Mouse (Mus musculus): ENCODE results near the gene Plekha5. TPM values are rescaled to one million over a fixed set of nuclear protein-coding genes. Genes with fewer than 3 reads are reported as not detected.

Plekha5 gene
- polyA plus RNA-seq, 1 experiment, result 56.6 TPM

DNA sequence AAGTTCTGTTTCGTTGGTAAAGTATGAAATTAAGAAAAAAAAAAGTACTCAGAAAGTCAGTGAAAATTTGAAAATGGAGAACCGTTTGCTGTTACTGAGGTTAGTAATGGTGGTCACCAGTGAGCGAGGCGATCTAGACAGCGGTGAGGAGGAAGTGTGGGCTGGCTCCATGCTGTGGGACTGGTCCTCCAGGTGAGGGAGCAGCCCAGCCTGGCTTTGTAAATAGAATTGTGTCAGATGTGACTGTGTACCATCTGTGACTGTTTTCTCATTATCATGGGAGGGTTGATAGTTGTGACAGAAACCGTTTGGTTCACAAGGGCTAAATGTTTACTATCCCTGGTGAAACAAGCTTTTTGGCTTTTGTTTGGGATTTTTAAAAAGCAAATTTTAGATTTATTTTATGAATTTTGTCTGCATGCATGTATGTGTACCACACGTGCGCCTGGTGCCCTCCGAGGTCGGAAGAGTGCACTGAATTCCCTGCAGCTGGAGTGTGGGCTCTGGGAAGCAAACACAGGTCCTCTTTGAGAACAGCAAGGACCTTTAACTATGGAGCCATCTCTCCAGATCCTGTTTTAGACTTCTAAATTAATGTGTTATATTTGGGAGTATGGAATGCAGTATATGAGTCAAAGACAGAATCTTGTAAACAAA, 56.7 kb downstream of the Plekha5 start:
- no peak overlapping the region for H3K27ac ChIP-seq (ENCODE audit: control insufficient read depth, insufficient read depth, low read depth, low read length)
- H3K36me3 ChIP-seq (ENCODE audit: control insufficient read depth, insufficient read depth, low read length), result no peaks in the 10 kb centered on the region
- peaks cover 2% of the 10 kb centered on the region; the same call in 1 of the 2 replicates for H3K4me1 ChIP-seq (ENCODE audit: control insufficient read depth, insufficient read depth, low read length)
- H3K4me3 ChIP-seq (ENCODE audit: control insufficient read depth, low read depth, low read length), result no peak overlapping the region
- TF ChIP-seq POLR2A (IDR thresholded peaks at IDR 0.05; ENCODE audit: control insufficient read depth, low read depth, low read length), result no peak
- TF ChIP-seq CTCF (IDR thresholded peaks at IDR 0.05; ENCODE audit: control insufficient read depth, insufficient read depth, insufficient replicate concordance, low read depth, low read length), result no peak
- no peaks in the 10 kb centered on the region for H3K27me3 ChIP-seq (ENCODE audit: control insufficient read depth, insufficient read depth, low read length)

DNA sequence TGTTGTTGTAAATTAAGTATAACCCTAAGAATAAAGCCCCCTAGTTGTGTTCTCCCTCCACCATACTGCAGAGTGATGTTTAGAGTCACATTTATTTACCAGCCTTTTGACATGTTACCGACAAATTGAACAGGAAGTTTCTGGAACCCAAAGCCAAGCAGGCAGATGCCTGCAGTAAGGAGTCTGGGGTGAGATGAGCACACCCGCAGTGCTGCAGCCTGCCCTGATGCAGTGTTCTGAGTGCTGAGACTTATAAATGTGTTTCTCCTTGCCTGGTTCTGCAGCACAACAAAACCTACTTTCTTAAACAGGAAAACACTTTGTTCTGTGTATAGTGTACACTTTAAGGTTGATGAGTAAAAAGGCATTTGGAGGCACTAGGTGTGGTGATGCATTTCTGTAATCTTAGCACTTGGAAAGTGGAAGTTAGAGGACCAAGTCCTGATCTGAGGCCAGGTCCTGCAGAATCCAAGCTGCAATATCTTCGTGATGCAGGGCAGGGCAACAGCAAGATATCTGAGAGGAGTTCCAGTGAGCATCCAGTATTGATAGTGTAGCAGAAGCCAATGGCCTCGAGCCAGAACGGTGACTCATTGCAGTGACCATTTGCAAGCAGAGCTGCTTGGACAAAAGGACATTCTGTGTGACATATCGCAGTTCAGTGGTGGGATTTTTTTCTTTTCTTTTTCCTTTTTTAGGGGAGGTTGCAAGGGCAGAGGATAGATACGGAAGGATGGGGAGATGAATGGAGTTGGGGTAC, 58.0 kb downstream of the Plekha5 start:
- TF ChIP-seq POLR2A (IDR thresholded peaks at IDR 0.05; ENCODE audit: control insufficient read depth, low read depth, low read length), result no peak
- no peak for TF ChIP-seq CTCF (IDR thresholded peaks at IDR 0.05; ENCODE audit: control insufficient read depth, insufficient read depth, insufficient replicate concordance, low read depth, low read length)
- no peaks in the 10 kb centered on the region for H3K36me3 ChIP-seq (ENCODE audit: control insufficient read depth, insufficient read depth, low read length)
- no peaks in the 10 kb centered on the region for H3K27me3 ChIP-seq (ENCODE audit: control insufficient read depth, insufficient read depth, low read length)
- peaks cover 2% of the 10 kb centered on the region; the same call in 1 of the 2 replicates for H3K4me1 ChIP-seq (ENCODE audit: control insufficient read depth, insufficient read depth, low read length)
- H3K4me3 ChIP-seq (ENCODE audit: control insufficient read depth, low read depth, low read length), result no peak overlapping the region
- H3K27ac ChIP-seq (ENCODE audit: control insufficient read depth, insufficient read depth, low read depth, low read length), result no peak overlapping the region

- H3K27ac ChIP-seq (ENCODE audit: control insufficient read depth, insufficient read depth, low read depth, low read length), result no peak overlapping the region
- TF ChIP-seq CTCF (IDR thresholded peaks at IDR 0.05; ENCODE audit: control insufficient read depth, insufficient read depth, insufficient replicate concordance, low read depth, low read length) (no peak), POLR2A (IDR thresholded peaks at IDR 0.05; ENCODE audit: control insufficient read depth, low read depth, low read length) (no peak)
- no peaks in the 10 kb centered on the region for H3K36me3 ChIP-seq (ENCODE audit: control insufficient read depth, insufficient read depth, low read length)
- no peaks in the 10 kb centered on the region for H3K27me3 ChIP-seq (ENCODE audit: control insufficient read depth, insufficient read depth, low read length)
- H3K4me3 ChIP-seq (ENCODE audit: control insufficient read depth, low read depth, low read length), result no peak overlapping the region
- H3K4me1 ChIP-seq (ENCODE audit: control insufficient read depth, insufficient read depth, low read length), result peaks cover 2% of the 10 kb centered on the region; the same call in 1 of the 2 replicates
Measured at GRCm38 (mm10) chr6:140484170-140484569, 60.3 kb downstream of the Plekha5 start.

DNA sequence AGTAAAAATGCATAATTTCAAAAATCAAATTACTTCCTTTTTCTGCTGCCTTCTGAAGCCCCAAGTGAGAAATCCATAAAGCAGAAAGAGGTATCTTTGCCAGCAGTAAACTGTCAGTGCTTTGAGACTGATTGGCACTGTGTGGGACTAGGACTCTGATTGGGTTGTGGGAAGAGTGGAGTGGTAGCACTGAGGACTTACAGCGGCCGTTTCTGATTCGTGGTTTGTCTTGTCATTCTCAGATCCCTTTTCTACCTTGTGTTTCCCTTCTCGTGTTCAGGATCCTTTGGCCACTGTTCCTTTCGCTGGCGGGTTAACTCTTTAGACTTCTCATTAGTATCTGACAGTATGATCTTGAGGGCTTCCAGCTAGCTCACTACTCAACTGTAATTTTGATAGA, 61.8 kb downstream of the Plekha5 start:
- Histone ChIP-seq H3K27me3 (ENCODE audit: control insufficient read depth, insufficient read depth, low read length) (no peaks in the 10 kb centered on the region), H3K36me3 (ENCODE audit: control insufficient read depth, insufficient read depth, low read length) (no peaks in the 10 kb centered on the region), H3K27ac (ENCODE audit: control insufficient read depth, insufficient read depth, low read depth, low read length) (no peak overlapping the region), H3K4me3 (ENCODE audit: control insufficient read depth, low read depth, low read length) (no peak overlapping the region), H3K4me1 (ENCODE audit: control insufficient read depth, insufficient read depth, low read length) (peaks cover 2% of the 10 kb centered on the region; the same call in 1 of the 2 replicates)
- TF ChIP-seq CTCF (IDR thresholded peaks at IDR 0.05; ENCODE audit: control insufficient read depth, insufficient read depth, insufficient replicate concordance, low read depth, low read length), result no peak
- no peak for TF ChIP-seq POLR2A (IDR thresholded peaks at IDR 0.05; ENCODE audit: control insufficient read depth, low read depth, low read length)

DNA sequence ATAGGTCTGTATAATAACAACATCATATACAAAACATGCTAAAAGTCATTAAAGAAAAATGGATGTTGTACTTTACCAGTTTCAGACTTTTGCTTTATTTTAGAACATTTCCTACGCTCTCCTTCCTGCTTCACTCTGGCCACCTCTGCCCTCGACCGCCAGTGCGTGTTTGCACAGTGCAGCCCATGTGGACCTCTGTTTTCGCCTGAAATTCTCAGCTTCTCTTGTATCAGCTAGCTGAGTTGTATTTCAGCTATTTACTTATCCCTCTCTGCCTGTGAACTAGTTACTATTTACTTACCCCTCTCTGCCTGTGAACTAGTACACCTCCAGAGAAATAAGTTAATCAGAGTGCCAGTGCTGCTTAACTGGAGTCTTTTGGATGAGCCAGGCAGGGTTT, 62.8 kb downstream of the Plekha5 start:
- Histone ChIP-seq H3K4me1 (ENCODE audit: control insufficient read depth, insufficient read depth, low read length) (peaks cover 2% of the 10 kb centered on the region; the same call in 1 of the 2 replicates), H3K27me3 (ENCODE audit: control insufficient read depth, insufficient read depth, low read length) (no peaks in the 10 kb centered on the region), H3K4me3 (ENCODE audit: control insufficient read depth, low read depth, low read length) (no peak overlapping the region), H3K36me3 (ENCODE audit: control insufficient read depth, insufficient read depth, low read length) (no peaks in the 10 kb centered on the region), H3K27ac (ENCODE audit: control insufficient read depth, insufficient read depth, low read depth, low read length) (no peak overlapping the region)
- TF ChIP-seq CTCF (IDR thresholded peaks at IDR 0.05; ENCODE audit: control insufficient read depth, insufficient read depth, insufficient replicate concordance, low read depth, low read length) (no peak), POLR2A (IDR thresholded peaks at IDR 0.05; ENCODE audit: control insufficient read depth, low read depth, low read length) (no peak)

DNA sequence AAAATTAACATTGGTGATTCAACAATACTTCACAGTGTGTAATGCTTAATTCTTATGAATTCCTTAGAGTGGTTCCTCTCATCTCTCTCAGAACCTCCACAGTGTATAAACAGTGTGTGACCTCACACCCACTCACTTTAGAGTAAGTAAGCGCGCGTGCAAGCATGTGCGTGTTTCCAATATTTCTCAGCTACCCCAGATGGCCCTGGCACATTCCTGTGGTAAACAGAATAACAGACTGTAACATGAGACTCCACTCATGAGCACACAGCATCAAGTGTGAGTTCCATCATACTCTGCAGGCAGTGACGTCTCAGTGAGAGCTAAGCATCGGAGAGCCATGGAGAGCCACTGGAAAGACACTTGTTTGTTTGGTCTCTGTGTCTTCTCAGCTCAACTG, 63.6 kb downstream of the Plekha5 start:
- Histone ChIP-seq H3K27ac (ENCODE audit: control insufficient read depth, insufficient read depth, low read depth, low read length) (no peak overlapping the region), H3K4me1 (ENCODE audit: control insufficient read depth, insufficient read depth, low read length) (peaks cover 2% of the 10 kb centered on the region; the same call in 1 of the 2 replicates), H3K4me3 (ENCODE audit: control insufficient read depth, low read depth, low read length) (no peak overlapping the region), H3K36me3 (ENCODE audit: control insufficient read depth, insufficient read depth, low read length) (no peaks in the 10 kb centered on the region), H3K27me3 (ENCODE audit: control insufficient read depth, insufficient read depth, low read length) (no peaks in the 10 kb centered on the region)
- no peak for TF ChIP-seq CTCF (IDR thresholded peaks at IDR 0.05; ENCODE audit: control insufficient read depth, insufficient read depth, insufficient replicate concordance, low read depth, low read length)
- no peak for TF ChIP-seq POLR2A (IDR thresholded peaks at IDR 0.05; ENCODE audit: control insufficient read depth, low read depth, low read length)

GRCm38 (mm10) chr6:140488673-140489072, 64.8 kb downstream of the Plekha5 start:
- TF ChIP-seq POLR2A (IDR thresholded peaks at IDR 0.05; ENCODE audit: control insufficient read depth, low read depth, low read length) (no peak), CTCF (IDR thresholded peaks at IDR 0.05; ENCODE audit: control insufficient read depth, insufficient read depth, insufficient replicate concordance, low read depth, low read length) (no peak)
- Histone ChIP-seq H3K36me3 (ENCODE audit: control insufficient read depth, insufficient read depth, low read length) (no peaks in the 10 kb centered on the region), H3K27me3 (ENCODE audit: control insufficient read depth, insufficient read depth, low read length) (no peaks in the 10 kb centered on the region), H3K4me1 (ENCODE audit: control insufficient read depth, insufficient read depth, low read length) (no peaks in the 10 kb centered on the region), H3K27ac (ENCODE audit: control insufficient read depth, insufficient read depth, low read depth, low read length) (no peak overlapping the region), H3K4me3 (ENCODE audit: control insufficient read depth, low read depth, low read length) (no peak overlapping the region)

All from testis, adult 2 months (tissue).